Mouse (Mus musculus) CD8-positive naive resting alpha-beta T cell, adult 2 months (primary cell): ENCODE measurements around the gene 2310050C09Rik.

Source experiments
- DNase-seq, 2 experiments: peaks; one replicate each; pipeline ENCODE4 v3.0.0; 2022; ENCODE audit warnings: low read depth in 2 of 2, low spot score in 2 of 2

The 2310050C09Rik gene

GRCm38 (mm10) chr3:92870116-92870515 lies at the start of gene 2310050C09Rik:
TSS of gene 2310050C09Rik (minus strand) at chr3:92870216.
- no peak for DNase-seq

- no peak for DNase-seq
Observed at GRCm38 (mm10) chr3:92907571-92907970, 37.6 kb upstream of the 2310050C09Rik start.

DNA sequence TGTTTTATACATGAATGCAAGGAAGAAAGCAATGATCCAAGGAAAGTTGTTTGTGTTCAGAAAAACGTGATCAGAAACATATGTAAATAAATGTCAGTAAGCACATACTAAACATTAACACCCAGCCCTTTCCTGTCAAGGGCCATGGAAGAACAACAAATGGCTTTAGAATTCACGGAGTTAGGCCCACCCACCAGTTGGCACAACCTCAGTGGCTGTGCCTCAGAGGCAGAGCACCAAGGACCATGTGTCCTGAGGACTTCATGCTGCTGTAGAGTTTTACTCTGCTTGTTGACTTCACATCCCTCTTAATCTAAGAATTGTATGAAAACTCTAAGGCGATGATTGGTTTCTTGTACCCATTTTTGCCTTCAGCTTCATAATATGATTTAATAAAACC lies 35.2 kb upstream of the 2310050C09Rik start:
- DNase-seq: no peak

DNA sequence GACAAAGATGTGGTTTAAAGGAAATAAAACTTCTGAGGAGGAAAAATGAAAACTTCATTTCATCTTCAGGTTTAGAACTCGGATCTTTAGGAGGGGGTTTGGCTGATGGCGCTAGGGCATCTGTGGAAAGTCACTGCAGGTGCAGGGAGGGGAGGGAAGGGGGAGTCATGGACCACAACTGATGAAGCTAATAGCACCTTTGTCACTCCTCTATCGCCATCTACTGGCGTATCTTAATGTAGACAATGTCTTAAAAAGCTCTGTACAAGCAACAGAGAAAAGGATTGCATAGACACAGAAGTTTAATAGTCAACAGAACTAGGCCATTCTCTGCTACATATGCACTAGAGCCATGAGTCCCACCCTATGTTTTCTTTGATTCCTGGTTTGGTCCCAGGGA lies 33.6 kb upstream of the 2310050C09Rik start:
- no peak for DNase-seq

DNA sequence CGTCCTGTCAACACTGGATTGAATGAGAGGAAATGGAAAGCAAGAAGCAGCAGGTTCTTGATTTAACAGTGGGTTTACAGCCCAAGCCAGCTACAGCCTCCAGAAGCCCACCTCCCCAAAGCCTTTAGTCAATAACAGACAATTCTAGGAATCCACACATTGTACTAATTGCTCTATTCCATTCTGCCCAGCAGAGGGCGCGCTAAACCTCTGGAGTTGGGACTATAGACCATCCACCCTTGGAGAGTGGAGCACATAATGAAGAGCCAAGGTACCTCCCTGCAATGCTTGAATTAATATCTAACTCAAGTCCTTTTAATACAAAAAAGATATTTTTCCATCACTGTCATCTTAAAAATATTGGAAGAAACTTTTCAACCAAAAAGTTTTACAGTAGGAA lies 33.0 kb upstream of the 2310050C09Rik start:
- DNase-seq: no peak

DNA sequence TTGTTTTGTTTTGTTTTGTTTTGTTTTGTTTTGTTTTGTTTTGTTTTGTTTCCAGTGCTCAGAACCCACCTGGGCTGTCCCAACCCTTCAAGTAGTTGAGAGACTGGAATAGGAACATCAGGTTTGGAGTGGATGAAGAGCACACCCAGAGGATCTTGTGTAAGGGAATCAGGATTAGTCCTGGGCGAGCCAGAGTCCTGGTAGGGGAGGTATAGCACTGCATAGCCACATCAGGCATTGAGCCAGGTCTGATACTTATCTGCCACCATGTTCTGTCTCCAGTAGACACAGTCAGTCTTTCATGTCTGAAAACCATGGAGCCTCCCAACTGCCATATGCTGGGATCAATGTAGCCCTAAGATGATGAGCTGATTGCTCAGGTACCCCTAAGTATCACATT lies 24.5 kb upstream of the 2310050C09Rik start:
- no peak for DNase-seq

GRCm38 (mm10) chr3:92894063-92894462 lies 24.0 kb upstream of the 2310050C09Rik start:
- no peak for DNase-seq

DNA sequence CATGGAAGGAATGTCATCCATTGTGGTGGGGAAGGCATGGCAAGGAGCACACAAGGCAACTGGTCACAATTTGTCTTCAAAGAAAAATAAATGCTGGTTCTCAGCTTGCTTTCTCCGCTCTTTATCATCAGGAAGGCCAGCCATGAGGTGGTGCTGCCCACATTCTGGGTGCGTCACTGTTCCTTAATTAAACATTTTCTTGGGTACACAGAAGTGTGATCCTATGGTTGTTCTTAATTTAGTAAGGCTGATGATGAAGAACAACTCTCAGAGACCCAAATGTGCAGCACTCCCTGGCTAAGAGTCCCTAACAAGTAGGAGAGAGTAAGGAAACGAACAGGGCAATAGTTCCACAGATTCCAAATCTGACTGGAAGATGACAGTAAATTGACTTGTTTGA lies 4.2 kb upstream of the 2310050C09Rik start:
- no peak for DNase-seq

DNA sequence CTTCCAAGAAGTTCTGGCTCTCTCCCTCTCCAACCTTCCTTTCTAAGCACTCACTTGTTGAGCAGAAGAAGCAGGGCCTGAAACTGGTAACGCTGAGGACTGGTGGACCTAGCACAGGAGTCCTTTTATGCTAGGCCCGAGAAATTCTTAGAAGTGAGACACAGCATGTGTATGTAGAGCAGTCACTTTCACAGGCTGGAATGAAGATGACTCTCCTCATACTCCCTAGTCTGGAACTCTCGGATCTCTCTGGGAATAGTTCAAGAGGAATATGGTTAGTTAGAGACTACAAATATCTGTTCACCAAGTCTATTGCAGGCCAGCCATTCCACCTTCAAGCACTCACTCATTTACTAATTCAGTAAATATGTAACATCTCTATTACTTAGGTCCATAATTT lies 18.8 kb downstream of the 2310050C09Rik start, which contains the start of gene Lce1l:
Lce1l (minus strand) TSS at position 101 of the 400 bp plus-strand sequence.
- DNase-seq: no peak

DNA sequence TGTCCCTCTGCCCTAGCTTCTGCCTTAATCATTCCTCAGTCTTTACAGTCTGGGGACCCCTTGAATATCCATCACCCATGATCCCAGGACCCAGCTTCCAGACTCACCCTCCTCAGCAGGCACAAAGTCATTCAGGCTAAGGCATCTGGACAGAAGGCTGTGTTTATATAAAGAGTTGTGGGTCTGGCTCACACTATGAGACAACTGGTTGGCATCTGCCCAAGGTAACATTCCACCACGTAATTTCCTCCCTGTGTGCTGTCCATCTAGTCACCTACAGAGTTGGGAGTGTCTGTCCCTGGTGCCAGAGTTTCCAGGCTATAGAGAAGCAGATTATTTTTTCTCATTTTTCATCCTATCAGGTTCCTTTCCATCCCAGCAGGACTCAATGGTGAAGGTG lies 42.9 kb downstream of the 2310050C09Rik start, which contains the start of gene Kprp:
Kprp (minus strand) TSS at position 140 of the 400 bp plus-strand sequence.
- no peak for DNase-seq

- no peak for DNase-seq
Observed at GRCm38 (mm10) chr3:92825808-92826207, 44.2 kb downstream of the 2310050C09Rik start.
